Mouse (Mus musculus) CH12.LX (cell line): ENCODE results near the gene F2rl1. TPM values are rescaled to one million over a fixed set of nuclear protein-coding genes. Genes with fewer than 3 reads are reported as not detected.

Experiments
- DNase-seq: peaks from one replicate; pipeline ENCODE4 v3.0.0-alpha.2; 2013; ENCODE audit errors: extremely low read depth
- H3K27ac ChIP-seq: 2 replicates; pipeline ENCODE4 v1.5.1; 2012; ENCODE audit warnings: low read depth, mild to moderate bottlenecking, control low read depth, moderate library complexity; ENCODE audit not compliant: insufficient read depth
- H3K27me3 ChIP-seq: replicated peaks from 2 replicates; pipeline ENCODE3; 2012; ENCODE audit warnings: inconsistent platforms
- H3K36me3 ChIP-seq, 2 experiments: replicated peaks in 1 of 2; 2 replicates each; pipeline versions ENCODE3 to v1.6.1; 2012; ENCODE audit warnings: inconsistent platforms in 1 of 2, low read length in 1 of 2, mild to moderate bottlenecking in 1 of 2, mixed read lengths in 1 of 2, moderate library complexity in 1 of 2; ENCODE audit not compliant: control insufficient read depth in 1 of 2, insufficient read depth in 1 of 2
- H3K4me1 ChIP-seq, 2 experiments: 2 replicates each; pipeline ENCODE4 v1.6.1; 2012; ENCODE audit warnings: inconsistent platforms in 1 of 2, moderate library complexity in 1 of 2; ENCODE audit not compliant: insufficient read depth in 2 of 2, control insufficient read depth in 1 of 2
- H3K4me2 ChIP-seq: 2 replicates; pipeline ENCODE4 v1.6.1; 2012; ENCODE audit warnings: low read depth, mild to moderate bottlenecking, control low read depth; ENCODE audit not compliant: poor library complexity, insufficient read depth, severe bottlenecking
- H3K4me3 ChIP-seq, 3 experiments: fragments of 150-350 bp in 1 of 3; sonication (generic) in 1 of 3; replicated peaks in 1 of 3; 2 replicates each; pipeline versions ENCODE3 to v1.5.1; 2011 to 2012; ENCODE audit warnings: low read depth in 2 of 3, low read length in 2 of 3, mild to moderate bottlenecking in 2 of 3, moderate library complexity in 2 of 3, control low read depth in 1 of 3, improper control_type of control experiment in 1 of 3, inconsistent platforms in 1 of 3, mixed read lengths in 1 of 3; ENCODE audit not compliant: poor library complexity in 1 of 3
- H3K79me2 ChIP-seq: replicated peaks from 2 replicates; pipeline ENCODE4 v1.6.1; 2012; ENCODE audit warnings: mild to moderate bottlenecking, moderate library complexity; ENCODE audit not compliant: control insufficient read depth, poor library complexity, insufficient read depth, severe bottlenecking; ENCODE audit errors: extremely low read depth
- H3K9ac ChIP-seq: 2 replicates; pipeline ENCODE4 v1.6.1; 2012; ENCODE audit warnings: low read depth, mild to moderate bottlenecking, control low read depth, moderate library complexity; ENCODE audit not compliant: insufficient read depth
- H3K9me3 ChIP-seq: replicated peaks from 2 replicates; pipeline ENCODE3; 2012; ENCODE audit warnings: low read length, inconsistent platforms, mixed read lengths
- CHD1 ChIP-seq: IDR thresholded peaks from 2 replicates; pipeline ENCODE4 v1.6.1; 2012; ENCODE audit warnings: low read depth, low read length, improper control_type of control experiment, inconsistent platforms
- CTCF ChIP-seq, 2 experiments: IDR thresholded peaks in 1 of 2; conservative IDR thresholded peaks in 1 of 2; 2 replicates each; pipeline ENCODE4 v1.5.1; 2011 to 2012; ENCODE audit warnings: low read depth in 2 of 2, low read length in 2 of 2, improper control_type of control experiment in 1 of 2, inconsistent platforms in 1 of 2, mild to moderate bottlenecking in 1 of 2, moderate library complexity in 1 of 2
- E2F4 ChIP-seq: IDR thresholded peaks from 2 replicates; pipeline ENCODE4 v1.6.1; 2011; ENCODE audit warnings: low read depth, low read length, improper control_type of control experiment; ENCODE audit not compliant: insufficient replicate concordance
- ELF1 ChIP-seq: IDR thresholded peaks from 2 replicates; pipeline ENCODE4 v1.6.1; 2014; ENCODE audit warnings: low read depth, mild to moderate bottlenecking, inconsistent platforms, low read length, improper control_type of control experiment
- GABPA ChIP-seq: IDR thresholded peaks from 2 replicates; pipeline ENCODE4 v1.6.1; 2012; ENCODE audit warnings: low read depth, low read length, improper control_type of control experiment, inconsistent platforms; ENCODE audit not compliant: insufficient replicate concordance
- HCFC1 ChIP-seq: IDR thresholded peaks from 2 replicates; pipeline ENCODE4 v1.6.1; 2012; ENCODE audit warnings: low read depth, mild to moderate bottlenecking, inconsistent platforms, low read length, improper control_type of control experiment
- IRF4 ChIP-seq: IDR thresholded peaks from 2 replicates; pipeline ENCODE4 v1.6.1; 2014; ENCODE audit warnings: low read depth, mild to moderate bottlenecking, inconsistent platforms, low read length, improper control_type of control experiment
- JUND ChIP-seq: conservative IDR thresholded peaks from 2 replicates; pipeline ENCODE4 v1.6.1; 2011; ENCODE audit warnings: low read depth, low read length, improper control_type of control experiment
- KAT2A ChIP-seq: IDR thresholded peaks from 2 replicates; pipeline ENCODE4 v1.6.1; 2012; ENCODE audit warnings: low read length, improper control_type of control experiment, inconsistent platforms; ENCODE audit not compliant: insufficient replicate concordance
- MAX ChIP-seq: IDR thresholded peaks from 2 replicates; pipeline ENCODE4 v1.6.1; 2011; ENCODE audit warnings: low read length, improper control_type of control experiment
- MEF2A ChIP-seq: IDR thresholded peaks from 2 replicates; pipeline ENCODE4 v1.6.1; 2014; ENCODE audit warnings: low read depth, mild to moderate bottlenecking, inconsistent platforms, low read length, improper control_type of control experiment, borderline replicate concordance
- NELFE ChIP-seq: IDR thresholded peaks from 2 replicates; pipeline ENCODE4 v1.6.1; 2011; ENCODE audit warnings: low read depth, low read length, improper control_type of control experiment
- RAD21 ChIP-seq: IDR thresholded peaks from 2 replicates; pipeline ENCODE4 v1.6.1; 2011; ENCODE audit warnings: low read depth, mild to moderate bottlenecking, low read length, improper control_type of control experiment, moderate library complexity
- RCOR1 ChIP-seq: conservative IDR thresholded peaks from 2 replicates; pipeline ENCODE4 v1.6.1; 2012; ENCODE audit warnings: low read depth, mild to moderate bottlenecking, inconsistent platforms, low read length, improper control_type of control experiment
- TBP ChIP-seq: conservative IDR thresholded peaks from 2 replicates; pipeline ENCODE4 v1.6.1; 2011; ENCODE audit warnings: low read depth, low read length, improper control_type of control experiment
- TCF12 ChIP-seq: IDR thresholded peaks from 2 replicates; pipeline ENCODE4 v1.6.1; 2014; ENCODE audit warnings: low read depth, mild to moderate bottlenecking, inconsistent platforms, low read length, improper control_type of control experiment
- UBTF ChIP-seq: IDR thresholded peaks from 2 replicates; pipeline ENCODE4 v1.6.1; 2012; ENCODE audit warnings: low read depth, mild to moderate bottlenecking, inconsistent platforms, low read length, improper control_type of control experiment, moderate library complexity
- USF1 ChIP-seq: IDR thresholded peaks from 2 replicates; pipeline ENCODE4 v1.6.1; 2014; ENCODE audit warnings: low read depth, mild to moderate bottlenecking, inconsistent platforms, low read length, improper control_type of control experiment
- USF2 ChIP-seq: conservative IDR thresholded peaks from 2 replicates; pipeline ENCODE4 v1.6.1; 2011; ENCODE audit warnings: low read depth, low read length, improper control_type of control experiment
- ZKSCAN1 ChIP-seq: IDR thresholded peaks from 2 replicates; pipeline ENCODE4 v1.6.1; 2012; ENCODE audit warnings: low read depth, inconsistent platforms, low read length, improper control_type of control experiment, borderline replicate concordance
- ZMIZ1 ChIP-seq: IDR thresholded peaks from 2 replicates; pipeline ENCODE4 v1.6.1; 2012; ENCODE audit warnings: low read depth, mild to moderate bottlenecking, inconsistent platforms, low read length, improper control_type of control experiment
- dilution Hi-C: fragments of 300-500 bp; cut with MboI; formaldehyde crosslinking; loops from 2 replicates; pipeline ENCODE4 v1.14.3; 2020; ENCODE audit warnings: low sequenced_read_pairs; ENCODE audit not compliant: extremely low pct_unique_long_range_greater_than_20kb, extremely low pct_ligation_motif_present
- in situ Hi-C: fragments of 300-500 bp; cut with MboI; formaldehyde crosslinking; loops from 3 replicates; pipeline ENCODE4 v1.14.3; 2019; ENCODE audit warnings: low sequenced_read_pairs, low pct_ligation_motif_present, low pct_unique_long_range_greater_than_20kb, mixed read lengths
- polyA plus RNA-seq: library from polyadenylated mRNA; unstranded; fragments of >175 nt; gene quantifications from 2 replicates; pipeline ENCODE4 v1.2.1, GENCODE M21; 2012; ENCODE audit warnings: low read depth; ENCODE audit not compliant: insufficient read length
- total RNA-seq, 2 experiments: library from RNA; depleted of rRNA; stranded (reverse); fragments of 300-350 nt in 1 of 2; fragments of >200 nt in 1 of 2; gene quantifications; 2 replicates each; pipeline ENCODE4 v1.2.3; 2012 to 2014

F2rl1 gene
- total and polyA plus RNA-seq, 3 experiments: not detected

DNA sequence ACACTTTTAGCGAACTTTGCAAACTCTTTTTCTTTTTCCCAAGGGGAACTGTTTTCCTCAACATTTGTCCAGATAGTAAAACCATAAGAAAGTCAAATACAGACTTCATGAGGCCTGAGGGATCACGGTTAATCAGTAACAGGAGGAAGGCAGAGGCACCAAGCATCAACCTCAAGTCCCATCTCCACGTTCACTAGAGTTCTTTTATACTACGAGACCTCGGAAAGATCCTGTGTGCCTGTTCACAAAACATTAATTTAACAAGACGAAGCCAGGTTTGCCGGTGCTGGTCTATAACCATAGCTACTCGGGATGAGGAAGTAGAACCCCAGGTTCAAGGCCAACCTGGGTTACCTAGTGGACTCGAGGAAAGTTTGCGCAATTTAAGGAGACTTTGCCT lies 2.9 kb downstream of the F2rl1 start:
- no peak overlapping the region for H3K4me3 ChIP-seq
- no peaks in the 10 kb centered on the region for H3K79me2 ChIP-seq
- no peak overlapping the region for H3K4me2 ChIP-seq
- in situ Hi-C loops: no loop called here
- no peak for DNase-seq
- H3K27ac ChIP-seq: no peak overlapping the region
- peaks cover 6 to 11% of the 10 kb centered on the region in 2 experiments; a peak in 3 of 4 replicates for H3K4me1 ChIP-seq
- no peak overlapping the region for H3K9ac ChIP-seq
- H3K9me3 ChIP-seq: peaks cover 6% of the 10 kb centered on the region
- no peaks in the 10 kb centered on the region for H3K36me3 ChIP-seq
- dilution Hi-C loops: no loop called here
- TF ChIP-seq HCFC1 (no peak), ZKSCAN1 (no peak), RAD21 (no peak), MAX (no peak), CHD1 (no peak), GABPA (no peak), ELF1 (no peak), MEF2A (no peak), E2F4 (no peak), NELFE (no peak), TBP (no peak), USF2 (no peak), ZMIZ1 (no peak), RCOR1 (no peak), JUND (no peak), TCF12 (no peak), USF1 (no peak), IRF4 (no peak), UBTF (no peak), KAT2A (no peak)
- TF ChIP-seq, all 38 proteins: peak for 0
- H3K27me3 ChIP-seq: peaks cover 2% of the 10 kb centered on the region

GRCm38 (mm10) chr13:95521029-95521428 lies 4.0 kb downstream of the F2rl1 start:
- in situ Hi-C loops (no loop called here), dilution Hi-C loops (no loop called here)
- Histone ChIP-seq H3K9me3 (peaks cover 6% of the 10 kb centered on the region), H3K27ac (no peak overlapping the region), H3K4me3 (no peak overlapping the region), H3K79me2 (no peaks in the 10 kb centered on the region), H3K9ac (no peak overlapping the region), H3K36me3 (no peaks in the 10 kb centered on the region), H3K4me1 (peaks cover 6 to 11% of the 10 kb centered on the region in 2 experiments; a peak in 3 of 4 replicates), H3K27me3 (peaks cover 2% of the 10 kb centered on the region), H3K4me2 (no peak overlapping the region)
- no peak for TF ChIP-seq CTCF (conservative IDR thresholded peaks at IDR 0.05 in 1 of 2, IDR thresholded peaks at IDR 0.05 in 1 of 2; ENCODE audit: low read depth in 2 of 2, low read length in 2 of 2)
- no peak for TF ChIP-seq TCF12
- no peak for DNase-seq
